Mouse (Mus musculus) embryo, embryonic 11.5 days (tissue): ENCODE measurements around the gene Rab11b.
A peak's percentile ranks its signal among the peaks of the same experiment; 100 is the strongest.
"Not testable (repeated sequence)": the region's sequence is repeated elsewhere in the genome, so short reads cannot be mapped to it uniquely, and the experiment has no call there.

ENCODE experiments used
- DNase-seq: peaks from one replicate; pipeline ENCODE4 v3.0.0-alpha.2; 2012; ENCODE audit warnings: low read depth, low spot score

Rab11b gene

GRCm38 (mm10) chr17:33773426-33773825, 13.1 kb upstream of the Rab11b start:
- DNase-seq, result no peak

- no peak for DNase-seq
Observed at GRCm38 (mm10) chr17:33771617-33772016, 11.3 kb upstream of the Rab11b start.

DNA sequence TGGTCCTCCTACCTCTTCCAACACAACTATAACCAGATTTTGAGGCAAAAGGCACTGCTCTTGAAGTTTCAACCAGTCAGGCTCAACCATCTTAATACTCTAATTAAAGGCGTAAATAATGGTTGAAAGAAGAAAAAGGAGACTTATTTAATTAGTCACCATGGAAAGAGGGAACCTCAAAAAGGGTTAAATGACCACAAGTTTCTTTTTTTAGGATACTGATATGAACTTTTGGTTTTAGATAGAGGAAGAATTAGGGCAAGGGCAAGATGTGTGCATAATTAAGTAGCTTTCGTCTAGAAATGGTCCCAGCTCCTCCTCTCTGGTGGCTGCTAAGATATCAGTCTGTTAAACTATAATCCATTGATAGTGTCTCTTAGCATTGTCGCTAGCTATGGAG, 6.1 kb upstream of the Rab11b start:
- DNase-seq, result no peak

- peak; percentile 83 for DNase-seq
Observed at GRCm38 (mm10) chr17:33759767-33760254, 519 bp downstream of the Rab11b start.

GRCm38 (mm10) chr17:33757231-33757630, 3.1 kb downstream of the Rab11b start:
- DNase-seq, result no peak

DNA sequence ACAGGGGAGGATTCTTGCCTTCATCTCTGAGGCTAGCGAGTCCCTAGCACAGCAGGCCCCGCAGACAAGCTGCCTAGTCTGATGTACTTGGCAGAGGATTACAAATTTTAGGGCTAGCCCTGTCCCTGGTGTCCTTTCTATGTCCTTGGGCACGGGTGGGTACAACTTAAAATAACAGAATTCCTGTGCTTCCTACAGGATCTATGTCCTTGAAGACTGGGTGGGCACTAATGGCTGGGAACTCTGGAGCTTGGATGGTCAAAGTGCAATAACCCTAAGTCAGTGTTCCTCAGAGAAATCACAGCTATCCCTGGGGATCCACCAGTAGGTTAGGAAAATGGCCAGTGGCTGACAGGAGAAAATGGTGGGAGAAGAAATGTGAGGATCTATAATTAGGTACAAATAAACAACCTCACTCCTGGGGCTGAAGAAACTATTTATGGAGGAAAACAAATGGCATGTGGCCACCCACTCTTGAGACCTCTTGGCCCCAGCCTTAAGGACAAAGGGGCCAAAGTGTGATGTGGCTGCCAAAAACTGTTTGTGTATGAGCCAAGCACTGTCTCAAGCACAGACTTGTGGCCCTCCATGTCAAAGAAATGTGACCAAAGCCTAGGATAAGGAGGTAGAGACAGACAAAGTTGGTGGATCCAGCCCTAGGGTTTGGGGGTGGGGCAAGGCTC, 4.1 kb downstream of the Rab11b start:
- DNase-seq, result no peak

DNA sequence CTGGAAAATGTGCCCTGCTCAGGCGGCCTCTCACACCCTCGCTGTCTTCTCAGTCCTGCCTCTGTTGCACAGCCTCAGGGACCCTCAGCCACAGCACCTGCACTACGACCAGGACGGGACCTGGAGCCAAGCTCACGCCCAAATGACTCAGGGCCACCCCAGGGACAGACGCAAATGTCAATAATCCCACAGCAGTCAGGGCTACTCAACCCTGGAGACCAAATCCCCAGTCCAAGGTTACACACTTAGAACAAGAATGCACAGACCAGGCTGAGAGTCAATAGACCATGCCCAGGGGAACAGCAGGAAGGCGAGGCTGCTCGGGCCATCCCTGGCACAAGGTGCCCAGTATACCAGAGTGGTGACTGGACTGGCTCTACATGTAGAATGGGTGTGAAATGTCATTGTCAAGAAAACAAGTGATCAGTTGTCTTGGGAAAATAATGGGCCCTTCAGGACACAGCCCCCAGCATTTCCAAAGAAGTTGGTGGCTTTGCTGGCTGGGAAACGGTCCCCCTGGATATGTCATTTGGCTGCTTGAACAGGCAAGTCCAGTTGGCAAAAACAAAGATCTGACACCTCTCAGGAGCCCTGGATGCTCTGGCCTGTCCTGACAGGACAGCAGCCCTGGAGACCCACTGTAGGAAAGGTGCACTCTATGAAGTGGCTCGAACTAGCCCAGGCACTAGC, 4.8 kb downstream of the Rab11b start:
- DNase-seq, result no peak

DNA sequence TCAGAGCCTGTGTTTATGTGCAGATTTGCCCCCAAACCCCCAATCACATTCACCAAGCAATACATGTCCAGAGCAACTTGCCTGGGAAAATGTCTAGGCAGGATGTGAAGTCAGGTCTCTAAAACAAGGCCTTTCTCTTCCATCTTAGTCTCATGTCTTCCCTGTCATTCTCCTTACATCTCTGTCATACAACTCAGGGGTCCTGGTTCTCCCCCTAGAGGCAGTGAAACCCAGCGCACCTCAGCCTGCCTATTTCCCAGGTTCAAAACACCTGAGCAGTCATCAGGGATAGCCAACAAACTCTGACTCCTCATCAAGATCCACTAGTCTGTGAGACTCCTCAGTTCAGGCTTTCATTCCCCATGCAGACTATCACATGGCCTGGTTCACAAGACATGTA, 5.7 kb downstream of the Rab11b start:
- no peak for DNase-seq

- DNase-seq, result no peak
Observed at GRCm38 (mm10) chr17:33752297-33752696, 8.0 kb downstream of the Rab11b start.

DNA sequence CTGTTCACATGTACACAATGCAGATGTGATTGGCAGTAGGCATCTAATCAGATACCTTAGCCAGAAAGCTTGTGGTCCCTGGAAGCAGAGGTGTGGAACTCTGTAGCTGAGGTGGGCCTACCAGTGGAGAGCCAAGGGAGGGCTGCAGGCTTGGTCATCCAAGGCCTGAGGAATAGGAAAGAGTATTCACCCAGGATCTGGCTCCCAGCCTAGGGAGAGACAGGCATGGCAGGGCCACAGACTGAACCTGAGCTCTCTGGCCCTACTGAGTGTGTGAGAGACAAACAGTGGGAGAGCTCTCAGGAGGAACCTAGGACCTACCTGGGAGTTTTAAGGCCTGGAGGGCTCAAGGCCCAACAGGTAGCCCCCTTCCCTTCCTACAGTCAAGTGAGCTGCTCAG, 9.1 kb downstream of the Rab11b start:
- DNase-seq, result no peak

GRCm38 (mm10) chr17:33749451-33749850, 10.9 kb downstream of the Rab11b start:
- no peak for DNase-seq

DNA sequence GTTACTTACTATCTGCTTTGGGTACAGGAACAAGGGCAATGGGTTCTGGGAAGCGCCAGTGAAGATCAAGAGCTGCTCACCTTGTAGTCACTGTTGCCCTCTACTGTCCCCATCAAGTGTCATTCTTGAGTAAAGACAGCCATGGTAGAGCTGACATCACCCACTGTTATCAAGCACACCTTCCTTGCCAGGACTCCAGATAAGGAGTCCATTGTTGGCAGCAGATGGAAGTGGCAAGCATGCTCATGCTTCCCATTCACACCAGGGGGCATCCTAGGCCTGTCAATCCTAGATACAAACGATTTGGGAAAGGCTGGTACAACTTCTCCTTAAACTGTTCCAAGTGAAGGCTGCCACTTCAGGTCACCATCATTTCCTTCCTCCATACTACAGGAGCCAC, 14.3 kb downstream of the Rab11b start:
- DNase-seq, result no peak

GRCm38 (mm10) chr17:33744686-33745384, 15.5 kb downstream of the Rab11b start:
- DNase-seq, result no peak

- DNase-seq, result no peak
Observed at GRCm38 (mm10) chr17:33742420-33742819, 17.9 kb downstream of the Rab11b start.

GRCm38 (mm10) chr17:33733526-33733925, 26.8 kb downstream of the Rab11b start:
- DNase-seq, result not testable (repeated sequence)

DNA sequence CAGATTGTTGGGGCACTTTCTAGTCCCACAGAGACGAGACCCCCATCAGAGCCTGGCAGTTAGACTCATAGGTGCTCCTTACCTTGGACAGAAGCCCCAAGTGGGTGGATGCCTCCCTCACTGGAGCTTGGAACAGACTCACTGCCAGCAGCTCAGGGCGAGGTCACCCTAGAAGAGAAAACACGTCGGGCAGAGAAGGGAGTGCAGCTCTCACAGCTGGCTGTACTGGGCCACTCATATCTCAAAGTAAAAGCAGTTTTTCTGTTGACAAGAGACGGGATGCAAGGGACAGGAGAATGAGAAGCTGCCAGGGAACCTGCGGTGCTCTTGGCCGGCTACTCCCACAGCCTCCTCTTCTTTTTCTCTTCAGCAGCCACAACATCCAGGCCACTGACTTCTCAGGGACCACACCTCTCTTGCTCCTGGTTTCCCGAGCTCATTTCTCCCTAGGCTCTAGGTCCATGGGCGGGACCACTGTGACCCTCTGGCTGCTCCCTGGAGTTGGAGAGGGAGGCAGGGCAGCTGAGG, 27.7 kb downstream of the Rab11b start:
- not testable (repeated sequence) for DNase-seq

GRCm38 (mm10) chr17:33729215-33729614, 31.1 kb downstream of the Rab11b start:
- no peak for DNase-seq

DNA sequence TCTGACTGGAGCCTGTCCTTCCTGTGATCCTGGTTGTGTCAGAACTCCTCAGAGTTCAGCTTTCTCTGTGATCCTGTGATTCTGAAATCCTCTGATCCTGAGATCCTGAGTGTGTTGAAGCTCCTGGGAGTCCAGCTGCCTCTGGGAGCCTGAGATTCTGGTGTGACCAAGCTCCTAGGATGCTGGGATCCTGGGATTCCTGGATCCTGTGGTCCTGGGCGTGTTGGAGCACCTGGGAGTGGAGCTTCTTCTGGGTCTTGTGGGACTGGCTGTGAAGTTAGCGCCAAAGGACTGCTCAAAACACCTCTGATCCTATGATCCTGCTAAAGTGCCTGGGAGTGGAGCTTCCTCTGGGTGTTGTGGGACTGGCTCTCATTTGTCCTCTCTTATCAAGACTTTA, 31.9 kb downstream of the Rab11b start:
- no peak for DNase-seq

DNA sequence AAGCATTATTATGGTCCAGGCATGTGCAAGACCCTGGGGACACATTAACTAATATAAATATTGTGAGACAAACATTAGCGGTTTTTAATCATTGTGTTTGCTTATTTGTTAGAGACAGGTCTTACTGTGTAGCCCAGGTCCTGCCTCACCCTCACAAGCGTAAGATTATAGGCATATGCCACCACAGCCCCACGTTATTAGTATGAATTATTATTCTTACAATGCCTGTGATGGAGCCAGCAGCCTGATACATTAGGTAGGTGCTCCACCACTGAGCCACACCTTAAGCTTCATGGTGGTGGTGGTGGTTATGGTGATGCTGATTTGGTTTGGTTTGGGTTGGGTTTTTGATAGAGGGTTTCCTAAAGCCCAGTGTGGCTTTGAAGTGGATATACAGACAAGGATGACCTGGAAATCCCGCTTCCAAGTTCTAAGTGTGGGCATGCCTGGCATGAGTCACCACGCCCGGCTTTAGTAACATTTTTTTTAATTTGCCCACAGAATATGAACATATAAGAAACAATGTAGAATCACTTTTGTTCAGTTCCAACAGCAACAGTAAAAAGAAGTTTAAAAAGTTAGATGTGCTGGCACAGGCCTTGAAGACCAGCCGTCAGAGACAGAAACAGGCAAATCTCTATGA, 40.5 kb downstream of the Rab11b start:
- no peak for DNase-seq

GRCm38 (mm10) chr17:33718944-33719725, 41.2 kb downstream of the Rab11b start:
- no peak for DNase-seq

GRCm38 (mm10) chr17:33718384-33718881, 41.9 kb downstream of the Rab11b start, which contains the start of gene March2:
TSS of gene March2 (minus strand) at chr17:33718670.
- peak; percentile 91 for DNase-seq
